Mouse (Mus musculus): ENCODE measurements around the gene Ifnab.

DNA sequence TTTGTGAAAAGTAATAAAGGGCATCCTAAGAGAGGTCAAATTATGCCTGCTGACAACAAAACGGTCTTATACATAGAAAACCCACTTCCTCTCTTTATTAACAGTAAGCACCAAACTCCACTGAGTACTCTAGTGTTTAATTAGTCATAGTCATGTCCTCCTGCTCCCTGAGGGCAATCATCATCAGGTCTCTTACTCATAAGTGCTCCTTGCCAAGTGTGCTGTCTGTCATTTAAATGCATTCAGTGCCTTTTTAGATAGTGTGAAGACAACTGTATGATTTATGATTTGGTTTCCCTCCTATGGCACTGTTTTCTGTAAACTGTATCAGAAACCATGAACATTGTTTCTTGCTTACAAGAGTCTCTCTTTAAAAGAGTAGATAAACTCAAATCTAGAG, 23.1 kb upstream of the Ifnab start:
- TF ChIP-seq CTCF (IDR thresholded peaks at IDR 0.05) (no peak), EP300 (IDR thresholded peaks at IDR 0.05) (no peak)

Data from lung, postnatal 0 days (tissue).